Mouse (Mus musculus): Measurements from ENCODE around the gene Gm13103. TPM values are rescaled to one million over a fixed set of nuclear protein-coding genes. Genes with fewer than 3 reads are reported as not detected.
"Not testable (repeated sequence)": the region's sequence is repeated elsewhere in the genome, so short reads cannot be mapped to it uniquely, and the experiment has no call there.

The Gm13103 gene
- not detected for total RNA-seq (2021)

DNA sequence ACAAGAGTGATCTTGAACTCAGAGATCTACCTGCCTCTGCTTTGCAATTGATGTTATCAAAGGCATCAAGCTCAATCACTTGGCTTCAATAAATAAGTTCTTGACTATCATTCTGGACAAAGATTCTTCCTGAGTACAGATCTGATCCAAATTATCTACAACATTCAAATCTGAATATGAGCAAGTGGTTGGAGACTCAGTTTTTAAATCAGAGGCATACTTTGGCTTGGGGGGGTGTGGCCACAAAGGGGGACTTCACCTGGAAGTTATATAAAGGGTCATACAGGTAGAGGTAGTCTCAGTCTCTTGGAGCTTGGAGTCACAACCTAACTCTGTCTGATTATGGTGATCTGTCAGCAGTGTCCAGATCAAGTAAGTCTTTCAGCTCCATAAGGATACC lies at the start of gene Gm13103:
Gene Gm13103 (plus strand): TSS at position 301 of the 400 bp plus-strand sequence.
- DNase-seq (ENCODE audit: low spot score in 2 of 2); intact Hi-C loops (cut with DNase I): not testable (repeated sequence)

DNA sequence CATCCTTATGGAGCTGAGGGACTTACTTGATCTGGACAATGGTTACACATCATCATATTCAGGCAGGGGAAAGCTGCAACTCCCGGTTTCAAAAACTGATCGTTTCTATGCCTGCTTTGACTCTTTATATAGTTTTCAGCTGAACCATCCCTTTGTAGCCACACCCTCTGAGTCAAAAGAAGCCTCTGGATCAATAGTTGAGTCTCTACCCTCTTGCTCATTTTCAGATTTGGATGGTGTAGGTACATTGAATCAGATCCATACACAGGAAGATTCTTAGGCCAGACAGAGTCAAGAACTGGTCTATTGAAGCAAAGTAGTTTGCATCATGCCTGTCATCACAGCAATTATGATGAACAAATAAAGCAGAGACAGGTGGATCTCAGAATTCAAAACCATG lies 30.3 kb upstream of the Gm13103 start, which contains the start of gene Gm13084:
Gene Gm13084 (minus strand): TSS at position 101 of the 400 bp plus-strand sequence.
- intact Hi-C loops (cut with DNase I), result no loop called here
- DNase-seq (ENCODE audit: low spot score in 2 of 2), result no peak

DNA sequence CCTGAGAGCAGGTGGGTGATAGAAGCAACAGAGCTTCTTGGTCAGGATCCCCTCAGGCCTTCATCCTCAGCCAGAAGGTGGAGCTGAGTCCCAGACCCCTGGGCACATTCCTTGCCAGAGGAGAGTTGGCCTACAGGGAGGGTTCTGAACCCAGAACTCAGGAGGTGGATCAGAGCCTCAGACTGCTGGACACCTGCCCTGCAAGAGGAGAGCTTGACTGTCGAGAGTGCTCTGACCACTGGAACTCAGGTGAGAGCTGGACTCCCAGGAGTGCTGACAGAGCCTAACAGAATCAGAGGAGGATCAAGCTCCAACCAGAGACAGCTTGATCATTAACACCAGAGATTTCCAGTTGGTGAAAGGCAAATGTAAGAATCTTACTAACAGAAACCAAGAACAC lies 36.1 kb downstream of the Gm13103 start:
- intact Hi-C loops (cut with DNase I); DNase-seq (ENCODE audit: low spot score in 2 of 2): not testable (repeated sequence)

DNA sequence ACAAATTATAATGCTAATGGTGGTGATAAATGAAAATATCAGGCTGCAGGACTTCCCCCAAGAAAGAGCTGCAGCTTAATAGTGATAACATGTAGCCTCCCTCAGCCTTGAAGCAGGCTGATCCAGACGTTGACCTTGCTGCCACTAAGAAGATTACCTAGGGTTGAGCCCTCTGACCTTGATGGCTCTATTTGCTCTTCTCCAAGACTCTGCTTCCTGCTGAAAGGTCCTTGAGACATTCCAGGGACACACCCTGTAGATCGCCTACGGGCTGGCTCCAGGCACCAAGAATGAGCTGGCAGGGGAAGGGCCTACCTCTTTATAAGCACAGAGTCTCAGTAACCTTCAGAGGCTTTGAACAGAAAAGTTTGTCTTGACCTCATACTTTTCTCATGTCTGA lies 48.1 kb downstream of the Gm13103 start:
- DNase-seq (ENCODE audit: low spot score in 2 of 2), result not testable (repeated sequence)

DNA sequence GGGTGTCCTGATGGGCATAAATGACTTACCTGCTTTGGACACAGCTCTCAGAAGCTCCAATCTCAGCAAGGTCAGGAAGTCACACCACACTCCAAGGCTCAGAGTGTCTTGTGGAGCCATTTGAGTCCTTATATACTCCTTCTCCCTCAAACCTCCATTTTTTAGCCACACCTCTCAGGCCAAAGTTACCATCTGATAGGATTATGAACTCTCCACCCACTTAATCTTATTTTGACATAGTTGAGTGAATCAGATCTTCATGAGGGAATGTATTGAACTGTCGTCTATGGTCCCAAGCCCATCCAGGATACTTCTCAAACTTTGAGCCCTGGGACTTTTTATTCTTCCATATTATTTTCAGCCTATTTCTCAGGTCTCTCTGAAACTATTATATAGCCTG lies 54.0 kb downstream of the Gm13103 start, which contains the start of gene Pramef6:
Gene Pramef6 (minus strand): TSS at position 101 of the 400 bp plus-strand sequence.
- DNase-seq (ENCODE audit: low spot score in 2 of 2); intact Hi-C loops (cut with DNase I): not testable (repeated sequence)

More for the DNA sequence above, 48.1 kb downstream of the Gm13103 start:
- intact Hi-C loops (cut with DNase I), result not testable (repeated sequence)

Other genes starting within 250 kb of the Gm13103 start
- not detected for gene Gm13083, start 231.5 kb upstream of the Gm13103 start, total RNA-seq (2021)
- gene Gm13088, start 189.3 kb upstream of the Gm13103 start, total RNA-seq (2021), result not detected
- not detected for gene Gm13089, start 143.8 kb upstream of the Gm13103 start, total RNA-seq (2021)
- not detected for gene Gm13078, start 127.0 kb upstream of the Gm13103 start, total RNA-seq (2021)
- not detected for gene Gm13023, start 57.1 kb upstream of the Gm13103 start, total RNA-seq (2021)
- gene Gm13084, start 30.4 kb upstream of the Gm13103 start, total RNA-seq (2021), result not detected
- not detected for gene Pramef6, start 53.9 kb downstream of the Gm13103 start, total RNA-seq (2021)
- gene Pramef25, start 104.5 kb downstream of the Gm13103 start, total RNA-seq (2021), result not detected
- gene Gm13101, start 120.5 kb downstream of the Gm13103 start, total RNA-seq (2021), result not detected
- gene Pramef17, start 147.9 kb downstream of the Gm13103 start, total RNA-seq (2021), result not detected
- gene Pramel4, start 212.6 kb downstream of the Gm13103 start, total RNA-seq (2021), result not detected